Mouse (Mus musculus): ENCODE measurements at regions not wholly inside any gene's neighbourhood (a gene's known extent, or its start where the extent isn't known, plus 50 kb on each side); places are given as distances from the start of the nearest gene placed in this dataset.

DNA sequence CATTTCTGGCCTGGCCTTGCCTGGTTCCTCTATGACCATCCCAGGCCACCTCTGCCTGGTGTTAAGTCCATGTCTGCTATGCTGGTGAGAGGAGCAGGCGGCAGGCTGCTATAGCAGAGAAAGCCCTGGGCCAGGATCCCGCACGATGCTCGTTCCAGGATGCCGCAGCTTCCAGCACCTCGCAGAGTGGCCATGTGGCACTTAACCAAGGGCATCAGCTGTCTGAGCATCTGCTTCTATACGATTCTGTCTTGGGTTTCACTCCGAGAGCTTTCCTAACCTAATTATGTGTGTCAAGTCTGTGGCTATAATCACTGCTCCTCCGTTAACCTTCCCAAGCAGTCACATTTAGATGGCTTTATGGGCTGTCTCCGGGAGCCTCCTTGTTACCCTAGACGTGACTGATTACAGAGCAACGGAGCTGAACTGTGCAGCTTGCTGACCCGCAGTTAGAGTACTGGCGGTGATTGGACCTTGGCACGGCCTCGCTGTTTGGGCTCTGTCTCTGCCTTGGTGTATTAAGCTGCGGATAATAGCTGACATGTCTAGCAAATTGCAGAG lies 64.4 kb downstream of the Ackr3 start:
- DNase-seq (ENCODE audit: extremely low spot score, low spot score), result no peak

DNA sequence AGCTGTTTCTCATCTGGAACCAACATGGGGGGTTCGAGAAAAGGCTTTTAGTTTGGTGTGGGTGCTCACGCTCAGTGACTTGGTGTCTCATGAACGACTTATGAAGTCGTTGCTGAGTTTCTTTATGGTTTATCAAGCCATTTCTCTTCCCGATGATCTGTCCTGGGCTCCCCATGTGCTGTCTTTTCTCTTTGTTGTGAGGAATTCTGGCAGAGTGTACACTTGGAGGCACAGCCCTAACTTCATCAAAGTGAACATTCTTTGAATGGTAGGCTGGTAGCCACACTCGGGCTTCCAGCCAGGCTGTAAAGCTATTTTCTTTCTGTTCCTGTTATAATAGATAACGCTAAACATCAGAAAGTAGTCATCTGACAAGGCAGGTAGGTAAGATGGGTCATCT lies 65.2 kb downstream of the Ackr3 start:
- no peak for DNase-seq (ENCODE audit: extremely low spot score, low spot score)

DNA sequence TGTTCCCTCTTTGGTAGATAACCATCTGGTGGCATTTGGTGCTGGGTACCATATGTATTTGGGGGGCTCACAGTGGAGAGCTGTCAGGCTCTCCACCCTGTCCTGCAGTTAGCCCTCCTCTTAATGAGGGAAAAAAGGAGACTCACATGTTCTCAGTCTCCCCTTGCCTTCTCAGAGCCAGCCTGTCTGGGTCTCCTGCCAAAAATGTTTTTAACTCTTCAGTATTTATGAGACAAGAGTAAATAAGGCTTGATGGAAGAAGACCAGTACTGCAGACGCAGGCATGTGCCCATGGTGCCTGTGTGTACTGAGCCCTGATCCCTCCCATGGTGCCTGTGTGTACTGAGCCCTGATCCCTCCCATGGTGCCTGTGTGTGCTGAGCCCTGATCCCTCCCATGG lies 66.1 kb downstream of the Ackr3 start:
- DNase-seq (ENCODE audit: extremely low spot score, low spot score), result no peak

DNA sequence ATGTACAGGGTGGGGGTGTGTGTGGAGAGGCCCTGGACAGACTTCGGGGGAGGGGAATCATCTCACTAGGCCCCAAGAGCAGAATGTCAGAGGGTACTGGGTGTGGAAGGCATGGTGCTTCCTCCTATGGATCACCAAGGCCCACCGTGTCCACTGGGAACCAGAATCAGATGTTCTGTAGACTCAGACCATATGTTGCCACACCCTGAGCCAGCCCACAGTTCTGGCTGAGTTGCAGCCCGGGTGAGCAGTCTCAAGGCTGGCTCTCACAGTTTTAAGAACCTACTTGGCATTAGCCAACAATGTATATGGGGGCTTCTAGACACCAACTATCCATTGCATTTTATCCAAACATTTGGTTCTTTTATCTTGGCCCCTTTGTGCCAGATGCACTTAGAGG lies 67.5 kb downstream of the Ackr3 start:
- DNase-seq (ENCODE audit: extremely low spot score, low spot score), result no peak

DNA sequence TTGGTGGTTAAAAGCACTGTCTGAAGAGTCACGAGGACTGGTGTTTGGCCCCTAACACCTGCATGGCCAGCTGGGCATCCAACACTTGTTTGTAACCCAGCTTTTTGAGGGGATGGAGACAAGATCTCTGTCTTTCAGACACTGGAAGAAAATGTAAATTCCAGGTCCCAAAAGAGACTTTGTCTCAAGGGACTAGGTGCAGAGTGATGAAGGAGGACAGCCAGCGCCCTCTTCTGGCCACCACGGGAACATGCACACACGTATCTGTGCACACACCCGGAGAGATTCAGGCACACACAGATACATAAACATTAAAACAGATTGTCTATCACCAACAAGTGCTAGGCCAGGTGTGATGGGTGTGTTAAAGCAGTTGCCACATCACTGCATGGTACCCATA lies 68.6 kb downstream of the Ackr3 start:
- no peak for DNase-seq (ENCODE audit: extremely low spot score, low spot score)

DNA sequence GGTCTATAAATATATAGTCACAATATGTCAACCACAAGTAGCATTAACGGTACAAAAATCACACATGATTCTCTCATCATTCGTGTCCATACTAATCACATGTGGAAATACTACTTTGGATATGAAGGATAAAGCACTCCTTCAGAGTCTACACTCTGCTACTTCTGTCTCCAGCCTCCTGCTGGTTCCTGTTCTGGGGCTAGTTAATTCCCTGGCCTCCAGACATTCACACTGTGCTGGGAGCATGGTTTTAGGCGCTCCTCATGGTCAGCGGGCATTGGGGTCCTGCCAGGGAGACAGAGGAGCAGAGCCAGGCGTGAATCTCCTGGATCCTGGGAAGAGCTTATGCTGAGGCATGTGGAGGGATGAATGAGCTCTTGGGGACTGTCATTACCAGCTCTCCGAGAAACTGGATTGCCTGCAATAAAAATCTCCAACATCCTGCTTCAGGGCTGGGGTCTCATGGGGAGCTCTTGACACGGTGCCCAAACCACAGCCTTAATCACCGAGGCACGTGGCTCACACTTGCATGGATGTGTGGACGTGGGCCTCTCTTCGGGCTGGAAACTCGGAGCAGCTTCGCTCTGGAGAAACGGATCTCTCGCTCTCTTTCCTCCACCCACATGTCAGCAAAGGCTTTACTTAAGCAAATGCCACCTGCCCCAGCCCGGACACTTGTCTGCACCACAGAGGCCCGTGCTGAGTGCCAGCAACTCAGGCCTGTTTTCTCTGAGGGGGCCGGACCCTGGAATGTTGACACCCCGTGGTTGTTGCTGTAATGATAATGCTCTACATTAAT lies 69.2 kb downstream of the Ackr3 start:
- no peak for DNase-seq (ENCODE audit: extremely low spot score, low spot score)

DNA sequence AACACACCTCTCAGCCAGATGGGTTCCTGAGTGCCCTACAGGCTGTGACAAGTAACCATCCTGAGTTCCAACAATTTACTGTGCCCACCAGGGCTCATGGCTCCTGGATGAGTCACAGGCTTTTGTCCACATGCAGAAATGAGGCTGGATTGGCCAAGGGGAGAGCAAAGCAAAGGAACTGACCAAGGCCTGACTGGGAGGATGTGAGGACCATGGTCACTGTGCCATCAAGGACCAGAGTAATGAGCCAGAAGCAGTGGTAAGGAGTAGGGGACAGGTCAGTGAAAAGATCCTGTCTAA lies 69.8 kb downstream of the Ackr3 start:
- DNase-seq (ENCODE audit: extremely low spot score, low spot score), result no peak

DNA sequence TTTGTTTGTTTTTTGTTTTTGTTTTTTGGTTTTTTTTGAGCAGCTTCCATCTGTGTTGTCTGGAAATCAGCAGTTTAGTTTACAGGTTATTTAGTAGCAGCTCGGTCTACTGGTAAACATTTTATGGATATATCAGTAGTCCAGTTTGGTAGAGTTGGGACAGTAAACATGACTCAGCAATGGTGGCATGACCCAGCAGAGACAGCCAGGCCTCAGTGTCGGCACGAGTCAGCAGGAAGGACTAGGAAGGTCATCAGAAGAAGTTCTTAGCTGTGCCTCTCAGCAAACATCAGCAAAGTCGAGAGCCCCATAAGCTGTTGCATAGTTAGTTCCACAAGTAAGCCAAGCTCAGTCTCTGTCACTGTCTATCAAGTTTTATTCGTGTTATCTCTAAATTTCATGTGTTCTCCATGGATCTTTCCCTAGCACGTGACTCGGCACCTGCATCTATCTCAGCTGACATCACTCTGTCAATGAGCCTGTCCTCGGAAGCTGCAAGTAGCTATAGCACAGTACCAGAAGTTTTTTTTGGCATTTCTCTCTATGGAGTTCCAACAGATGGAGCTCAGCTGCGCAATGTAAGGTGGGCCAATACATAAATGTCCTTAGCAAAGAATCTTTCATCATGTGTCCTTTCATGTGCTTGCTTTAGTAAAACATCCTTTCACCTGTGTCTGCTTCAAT lies 71.3 kb downstream of the Ackr3 start:
- no peak for DNase-seq (ENCODE audit: extremely low spot score, low spot score)

DNA sequence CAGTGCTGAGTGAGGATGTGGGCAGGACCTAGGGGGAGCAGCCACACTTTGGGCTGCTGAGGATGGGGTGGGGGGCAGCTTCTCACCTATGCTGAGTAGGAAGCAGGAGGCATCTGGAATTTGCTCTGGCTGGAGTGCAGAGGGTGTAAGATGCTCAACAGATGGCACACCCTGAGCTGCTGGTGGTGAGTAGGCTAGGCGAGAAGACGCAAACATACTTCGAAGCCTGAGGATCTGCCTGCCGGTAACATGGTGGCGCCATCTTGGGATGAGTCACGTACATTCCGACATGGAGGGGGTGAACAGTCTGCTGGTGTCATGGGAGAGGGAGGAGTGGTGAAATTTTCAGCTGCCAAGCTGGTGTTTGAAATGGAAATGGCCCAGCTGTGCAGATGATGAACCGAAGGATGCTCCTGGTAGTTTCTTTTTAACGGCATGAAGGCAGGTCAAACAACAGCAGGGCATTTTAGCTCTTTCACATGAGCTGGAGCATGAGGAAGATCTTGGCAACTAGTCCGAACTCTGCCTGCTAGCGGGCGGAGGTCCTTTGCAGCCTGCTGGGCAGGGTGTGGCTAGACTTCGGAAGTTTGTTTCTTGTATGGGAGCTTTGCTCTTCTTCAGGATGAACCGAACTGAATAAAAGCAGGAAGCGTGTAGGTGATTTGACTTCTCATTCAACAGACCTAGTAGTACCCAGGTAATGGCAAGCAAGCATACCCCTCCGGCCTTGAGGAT lies 72.2 kb downstream of the Ackr3 start:
- no peak for DNase-seq (ENCODE audit: extremely low spot score, low spot score)

DNA sequence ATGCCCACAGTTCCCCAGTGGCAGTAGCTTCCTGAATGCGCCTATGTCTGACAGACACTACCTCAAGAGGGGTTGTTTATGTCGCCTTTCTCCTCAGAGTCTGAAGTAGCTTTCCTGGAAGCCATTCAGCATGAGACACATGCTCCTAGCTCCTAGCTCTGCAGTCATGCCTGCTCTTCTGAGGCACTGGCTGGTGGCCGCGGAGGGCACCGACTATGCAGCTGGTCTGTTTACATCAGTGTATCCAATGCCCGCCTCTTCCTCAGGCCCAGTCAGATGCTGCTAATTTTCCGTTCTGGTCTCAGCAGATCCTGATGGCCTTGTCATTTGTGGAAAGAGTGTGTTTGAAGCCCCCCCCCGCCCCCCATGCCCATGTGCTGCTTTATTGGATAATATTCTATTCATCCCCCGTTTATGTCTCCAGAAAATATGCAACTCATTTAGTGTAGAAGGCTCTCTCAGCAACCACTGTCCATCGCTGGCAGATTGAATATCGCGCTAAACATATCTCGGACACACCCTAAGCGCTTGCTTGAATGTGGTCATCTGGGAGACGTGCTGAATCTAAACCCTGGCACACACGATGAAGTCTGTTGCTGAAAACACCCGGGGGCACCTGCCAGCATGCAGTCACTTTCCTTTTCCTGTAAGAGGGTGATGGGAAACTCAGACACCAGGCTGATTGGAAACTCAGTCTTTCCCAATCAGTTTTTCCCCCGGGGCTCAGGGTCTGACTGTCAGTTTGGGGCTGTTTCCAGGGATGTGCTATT lies 73.9 kb downstream of the Ackr3 start:
- DNase-seq (ENCODE audit: extremely low spot score, low spot score), result no peak

DNA sequence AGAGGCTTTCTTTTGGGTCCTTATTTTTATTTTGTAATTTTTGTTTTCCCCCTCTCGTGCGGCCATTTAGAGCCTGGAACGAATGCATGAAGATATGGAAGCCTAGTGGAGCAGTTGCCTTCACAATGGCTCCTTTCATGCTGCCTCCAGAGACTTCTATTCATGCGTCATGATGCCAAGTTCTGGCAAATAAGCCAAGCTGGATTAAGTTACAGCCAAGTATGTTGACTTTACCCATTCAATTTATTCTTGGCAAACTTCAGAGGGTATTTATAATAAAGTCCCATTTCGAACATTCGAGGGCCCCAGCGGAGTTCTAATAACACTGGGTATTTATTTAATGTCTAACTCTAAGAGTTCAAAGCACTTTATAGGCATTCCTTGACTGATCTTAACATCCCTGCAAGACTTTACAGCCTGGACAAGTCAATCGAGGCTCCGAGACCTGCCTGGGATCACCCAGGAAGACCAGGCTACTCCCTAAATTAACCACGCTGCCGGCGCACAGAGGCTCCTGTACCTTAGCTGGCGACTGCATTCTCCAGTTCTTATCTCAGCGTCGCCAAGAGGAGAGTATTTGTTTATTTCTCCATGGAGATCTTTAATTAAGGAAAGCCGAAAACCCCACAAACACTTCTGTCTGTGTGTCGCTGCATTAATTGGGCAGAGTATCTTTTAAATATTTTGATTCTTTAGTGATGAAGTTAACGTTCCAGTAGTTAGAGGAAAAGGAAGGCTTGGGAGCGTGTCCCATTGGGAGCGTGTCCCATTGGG lies 75.5 kb downstream of the Ackr3 start:
- DNase-seq (ENCODE audit: extremely low spot score, low spot score), result no peak

DNA sequence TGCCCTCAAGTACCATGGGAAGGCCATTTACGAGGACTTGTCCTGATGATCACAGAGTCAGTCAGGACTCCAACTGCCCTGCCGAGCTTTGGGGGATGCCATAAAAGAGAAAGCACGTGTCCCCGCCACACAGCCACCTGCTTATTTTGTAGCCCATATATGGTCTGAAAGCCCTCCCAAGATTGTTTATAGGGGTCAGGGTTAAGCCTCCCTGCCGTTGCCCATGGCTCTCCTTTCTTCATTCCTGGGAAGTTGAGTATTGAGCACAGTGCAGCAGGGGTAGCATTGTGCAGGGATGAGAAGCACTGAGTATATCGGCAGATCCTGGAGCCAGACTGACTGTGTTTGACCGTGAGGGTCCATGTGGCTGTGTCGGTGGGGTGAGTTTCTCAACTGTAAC lies 76.4 kb downstream of the Ackr3 start:
- DNase-seq (ENCODE audit: extremely low spot score, low spot score), result no peak

DNA sequence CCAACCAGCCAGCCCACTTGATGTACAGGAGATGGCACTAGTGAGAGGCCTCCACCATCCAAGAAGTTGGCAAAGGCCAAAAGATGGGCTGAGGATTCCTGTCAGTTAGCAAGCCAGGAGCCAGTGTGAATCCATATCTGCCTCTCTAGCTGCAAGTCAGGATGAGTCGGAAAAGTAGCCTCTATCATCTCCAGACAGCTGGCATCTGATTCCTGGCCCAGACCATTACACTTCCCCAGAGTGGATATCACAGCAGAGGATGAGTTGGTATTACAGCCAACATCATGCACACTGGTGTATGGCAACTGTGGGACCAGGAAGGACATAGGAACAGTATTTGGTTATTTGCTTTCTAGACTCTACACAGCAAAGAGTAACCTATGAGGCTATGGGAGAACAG lies 77.5 kb downstream of the Ackr3 start:
- DNase-seq (ENCODE audit: extremely low spot score, low spot score), result no peak

DNA sequence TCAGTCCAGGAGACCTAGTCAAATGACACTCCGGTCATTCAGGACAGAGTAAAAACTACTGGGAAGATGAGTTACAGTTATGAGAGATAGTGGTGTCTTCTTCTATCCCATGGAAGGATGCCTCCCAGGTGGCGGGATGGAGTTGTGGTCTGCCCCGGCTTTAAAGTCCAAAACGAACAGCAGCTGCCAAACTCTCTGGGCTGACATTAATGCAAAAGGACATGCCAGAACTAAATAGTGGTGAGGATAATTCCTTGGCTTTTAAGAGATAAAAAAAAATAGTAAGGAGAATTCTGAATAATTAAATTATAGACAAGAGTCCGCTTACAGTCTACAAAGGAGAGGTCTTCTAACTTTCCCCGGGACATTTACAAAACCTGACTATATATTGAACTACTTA lies 78.2 kb downstream of the Ackr3 start:
- DNase-seq (ENCODE audit: extremely low spot score, low spot score), result no peak

DNA sequence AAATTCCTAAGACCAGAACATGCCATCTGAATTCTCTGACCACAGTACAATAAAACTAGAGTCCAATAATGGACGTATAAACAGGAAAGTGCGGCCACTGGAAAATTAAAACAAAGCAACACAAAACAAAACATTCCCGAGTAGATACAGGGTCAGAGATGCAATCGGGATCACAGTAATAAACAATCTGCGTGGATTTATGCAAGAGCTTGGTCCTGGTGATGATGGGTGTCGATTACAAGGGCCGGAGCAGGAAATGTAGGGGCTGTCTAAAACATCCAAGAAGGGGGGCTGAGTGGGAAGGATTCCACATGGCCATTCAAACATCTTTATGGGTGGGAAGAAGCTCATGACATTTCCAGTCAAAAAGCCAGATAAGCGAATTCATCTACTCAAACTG lies 78.6 kb downstream of the Ackr3 start:
- no peak for DNase-seq (ENCODE audit: extremely low spot score, low spot score)

DNA sequence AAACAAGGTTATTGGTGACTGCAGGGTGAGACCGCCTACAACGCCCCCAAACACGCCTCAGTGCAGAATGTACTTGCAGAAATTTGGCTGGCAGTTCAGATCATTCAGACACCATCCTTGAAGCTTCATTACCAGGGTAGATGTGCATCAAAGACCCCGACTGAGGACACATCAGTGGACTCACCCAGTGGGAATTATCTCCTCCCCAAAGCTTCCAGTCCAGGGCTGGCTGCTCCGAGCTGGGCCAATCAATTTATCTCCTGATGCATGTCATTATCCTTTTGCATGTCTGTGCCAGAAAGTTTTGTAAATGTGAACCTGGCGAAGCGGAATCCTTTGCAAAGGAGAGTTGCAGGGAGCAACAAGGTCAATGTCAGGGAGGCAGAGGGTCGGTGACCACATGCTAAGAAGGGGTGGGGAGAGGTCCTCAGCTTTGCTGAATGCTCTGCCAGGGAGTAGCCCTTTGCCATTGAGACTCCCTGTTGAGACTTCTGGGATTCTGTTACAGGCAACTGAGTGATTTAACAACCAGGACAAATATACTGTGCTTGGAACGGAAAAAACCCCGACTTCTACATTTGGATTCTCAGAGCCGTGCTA lies 79.5 kb downstream of the Ackr3 start:
- no peak for DNase-seq (ENCODE audit: extremely low spot score, low spot score)

DNA sequence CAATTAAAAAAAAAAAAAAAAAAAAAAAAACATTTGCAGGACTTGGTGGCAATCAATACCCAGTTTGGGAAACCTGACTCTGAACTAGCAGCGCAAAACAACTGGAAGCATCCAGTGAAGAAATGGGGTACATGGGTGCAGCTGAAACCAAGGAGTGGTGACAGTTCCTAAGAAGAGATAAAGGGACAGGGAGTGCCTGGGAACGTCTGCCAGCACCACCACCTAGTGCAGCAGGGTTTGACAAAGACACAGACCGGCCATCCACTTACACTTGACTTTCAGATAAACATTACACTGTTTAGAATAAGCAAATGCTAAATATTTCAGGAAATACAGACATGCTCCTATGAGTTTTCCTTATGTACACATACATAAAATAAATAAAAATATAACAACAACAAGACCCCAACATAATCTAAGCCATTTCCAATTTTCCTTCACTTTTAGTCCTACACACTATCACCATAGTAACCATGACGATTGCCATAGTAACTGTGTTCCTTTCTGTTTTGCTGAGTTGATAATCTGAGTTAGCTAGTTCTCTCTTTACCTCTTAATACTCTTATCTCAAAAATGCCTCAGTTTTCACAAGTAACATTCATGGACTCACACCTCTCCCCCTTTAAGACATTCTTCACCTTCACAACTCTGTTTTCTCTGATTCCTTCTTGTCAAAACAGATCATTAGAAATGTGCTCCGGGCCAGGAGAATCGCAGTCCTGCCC lies 80.3 kb downstream of the Ackr3 start:
- no peak for DNase-seq (ENCODE audit: extremely low spot score, low spot score)

DNA sequence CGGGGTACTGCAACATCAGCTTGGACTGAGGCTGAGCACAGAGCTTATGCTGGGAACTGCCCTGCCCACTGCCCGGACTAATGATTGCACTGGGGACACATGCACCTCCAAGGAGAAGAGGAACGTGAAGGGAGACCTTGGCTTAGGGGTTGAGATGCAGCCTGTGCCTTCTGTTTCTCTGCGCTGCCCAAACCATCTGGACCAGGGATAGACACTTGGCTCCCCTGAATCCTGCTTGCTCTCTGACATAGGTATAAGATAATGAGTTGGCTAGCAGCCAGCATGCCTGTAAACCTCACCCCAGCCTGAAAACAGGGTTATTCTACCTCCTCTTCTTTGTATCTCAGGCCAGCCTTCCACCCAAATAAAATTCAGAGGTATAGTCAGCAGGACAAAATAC lies 81.5 kb downstream of the Ackr3 start:
- no peak for DNase-seq (ENCODE audit: extremely low spot score, low spot score)

DNA sequence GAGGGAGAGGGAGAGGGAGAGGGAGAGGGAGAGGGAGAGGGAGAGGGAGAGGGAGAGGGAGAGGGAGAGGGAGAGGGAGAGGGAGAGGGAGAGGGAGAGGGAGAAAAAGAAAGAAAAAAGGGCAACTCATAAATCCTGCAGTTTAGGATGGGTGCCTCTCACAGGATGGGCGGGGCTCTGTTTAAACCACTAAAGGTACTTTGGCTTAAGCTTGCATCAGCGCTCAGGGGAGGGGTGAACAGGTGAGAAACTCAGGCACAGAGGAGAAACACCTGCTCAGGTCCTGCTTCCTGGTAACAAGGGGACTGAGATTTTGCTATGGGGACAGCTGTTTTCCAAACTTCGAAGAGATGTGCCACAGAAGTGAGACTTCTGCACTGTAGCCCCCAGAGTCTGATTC lies 83.5 kb downstream of the Ackr3 start:
- no peak for DNase-seq (ENCODE audit: extremely low spot score, low spot score)

Measured in neural tube, embryonic 10.5 days (tissue).